Mouse (Mus musculus) megakaryocyte-erythroid progenitor cell, adult 5-6 weeks (primary cell): ENCODE results near the gene Ran. TPM values are rescaled to one million over a fixed set of nuclear protein-coding genes. Genes with fewer than 3 reads are reported as not detected.
A peak's percentile ranks its signal among the peaks of the same experiment; 100 is the strongest.
"Not testable (repeated sequence)": the region's sequence is repeated elsewhere in the genome, so short reads cannot be mapped to it uniquely, and the experiment has no call there.

ENCODE experiments used
- ATAC-seq: replicated peaks from 2 replicates; pipeline ENCODE4 v1.8.0; 2016; ENCODE audit warnings: mild to moderate bottlenecking, inconsistent platforms; ENCODE audit not compliant: severe bottlenecking, poor library complexity, low FRiP score, low TSS enrichment
- total RNA-seq, 2 experiments: library from RNA; stranded (forward) in 1 of 2; stranded (reverse) in 1 of 2; fragments of 200-1000, 215-1000 nt in 1 of 2; fragments of >200 nt in 1 of 2; fragmentation: Nextera tagmentation in 1 of 2; gene quantifications; 2 replicates each; pipeline ENCODE4 v1.2.3; 2014 to 2017

The Ran gene
- total RNA-seq (2014; fragmentation: Nextera tagmentation) (542 and 563 TPM in 2 replicates), total RNA-seq (2017) (903 and 978 TPM in 2 replicates)

GRCm38 (mm10) chr5:129019497-129020299 is at the start of gene Ran:
Ran (plus strand) TSS chr5:129020069.
- peak; percentile 76 for ATAC-seq

- 0 out of 2 replicates have a peak, but pooled peaks have one; percentile 22 for ATAC-seq
These were observed 49.0 kb upstream of the Ran start for GRCm38 (mm10) chr5:128970878-128971277.

GRCm38 (mm10) chr5:128971298-128971697 is 48.6 kb upstream of the Ran start:
- peak; percentile 77 for ATAC-seq

GRCm38 (mm10) chr5:128976266-128976665 is 43.6 kb upstream of the Ran start:
- peak; percentile 73 for ATAC-seq

GRCm38 (mm10) chr5:128977466-128977865 is 42.4 kb upstream of the Ran start:
- ATAC-seq = not testable (repeated sequence)

GRCm38 (mm10) chr5:128978957-128979356 is 40.9 kb upstream of the Ran start:
- ATAC-seq = no peak

- no peak for ATAC-seq
These were observed 39.0 kb upstream of the Ran start for GRCm38 (mm10) chr5:128980857-128981256.

GRCm38 (mm10) chr5:128981607-128982006 is 38.3 kb upstream of the Ran start:
- peak; percentile 84 for ATAC-seq

- ATAC-seq = no peak
These were observed 35.3 kb upstream of the Ran start for GRCm38 (mm10) chr5:128984536-128984935.

- ATAC-seq = no peak
These were observed 33.9 kb upstream of the Ran start for GRCm38 (mm10) chr5:128985946-128986345.

- ATAC-seq = no peak
These were observed 32.5 kb upstream of the Ran start for GRCm38 (mm10) chr5:128987141-128987954.

- peak; percentile 91 for ATAC-seq
These were observed 19.0 kb upstream of the Ran start for GRCm38 (mm10) chr5:129000706-129001468.

GRCm38 (mm10) chr5:129002571-129003011 is 17.3 kb upstream of the Ran start:
- ATAC-seq = no peak

GRCm38 (mm10) chr5:129005416-129005815 is 14.5 kb upstream of the Ran start:
- ATAC-seq = no peak

- no peak for ATAC-seq
These were observed 13.7 kb upstream of the Ran start for GRCm38 (mm10) chr5:129006031-129006788.

- ATAC-seq = peak; percentile 69
These were observed 12.5 kb upstream of the Ran start for GRCm38 (mm10) chr5:129007105-129007957.

GRCm38 (mm10) chr5:129008008-129008407 is 11.9 kb upstream of the Ran start:
- peak; percentile 2; the same call in 1 of the 2 replicates for ATAC-seq

GRCm38 (mm10) chr5:129008412-129008826 is 11.4 kb upstream of the Ran start, which contains the start of gene Stx2:
Stx2 (minus strand) TSS chr5:129008574.
- ATAC-seq = peak; percentile 72
